Mouse (Mus musculus) midbrain, embryonic 11.5 days (tissue): ENCODE data around the gene Chmp4b. TPM values are rescaled to one million over a fixed set of nuclear protein-coding genes. Genes with fewer than 3 reads are reported as not detected.

Source experiments
- ATAC-seq: fragments of 200-750 bp; cut with Nextera tagmentation; 2 replicates; pipeline ENCODE4 v1.8.0; 2017; ENCODE audit warnings: moderate TSS enrichment, moderate library complexity; ENCODE audit not compliant: low FRiP score
- DNase-seq: peaks from one replicate; pipeline ENCODE4 v3.0.0; 2015; ENCODE audit warnings: low spot score; ENCODE audit errors: missing footprints
- H3K27ac ChIP-seq: fragments of 300-500 bp; sonication (generic); 2 replicates; pipeline ENCODE4 v1.5.1; 2014; ENCODE audit warnings: low read depth, low read length
- H3K27me3 ChIP-seq: fragments of 300-500 bp; sonication (generic); 2 replicates; pipeline ENCODE4 v1.6.1; 2014; ENCODE audit warnings: mild to moderate bottlenecking, low read length, moderate library complexity, mixed read lengths; ENCODE audit not compliant: control insufficient read depth, insufficient read depth
- H3K36me3 ChIP-seq: fragments of 300-500 bp; sonication (generic); 2 replicates; pipeline ENCODE4 v1.6.1; 2014; ENCODE audit warnings: mild to moderate bottlenecking, low read length, moderate library complexity, mixed read lengths; ENCODE audit not compliant: control insufficient read depth, insufficient read depth
- H3K4me1 ChIP-seq: fragments of 300-500 bp; sonication (generic); 2 replicates; pipeline ENCODE4 v1.6.1; 2014; ENCODE audit warnings: low read length; ENCODE audit not compliant: control insufficient read depth, insufficient read depth
- H3K4me2 ChIP-seq: fragments of 300-500 bp; sonication (generic); 2 replicates; pipeline ENCODE4 v1.6.1; 2014; ENCODE audit warnings: mild to moderate bottlenecking, moderate library complexity
- H3K4me3 ChIP-seq: fragments of 300-500 bp; sonication (generic); 2 replicates; pipeline ENCODE4 v1.5.1; 2014; ENCODE audit warnings: low read depth, low read length
- H3K9ac ChIP-seq: fragments of 300-500 bp; sonication (generic); 2 replicates; pipeline ENCODE4 v1.6.1; 2014; ENCODE audit warnings: low read length
- H3K9me3 ChIP-seq: fragments of 300-500 bp; sonication (generic); 2 replicates; pipeline ENCODE4 v1.6.1; 2016; ENCODE audit warnings: low read length; ENCODE audit not compliant: control insufficient read depth
- WGBS: fragments of 180-500 bp; shearing (Covaris S2); extraction: QIAGEN DNeasy Blood & Tissue Kit; methylation state at CpG from one replicate; pipeline ENCODE4 v1.1.7; 2014; 5-methylcytosine and 5-hydroxymethylcytosine counted together
- polyA plus RNA-seq: library from polyadenylated mRNA; unstranded; fragments of >200 nt; fragmentation: Nextera tagmentation; extraction: Ambion mirVana; gene quantifications from 2 replicates; pipeline ENCODE4 v1.2.1, GENCODE M21; 2014

Gene Chmp4b
- polyA plus RNA-seq, 1 experiment from 2014 or later: 12.7 TPM

- ATAC-seq (no peak), DNase-seq (no peak)
- no peak overlapping the region for H3K27ac ChIP-seq
- H3K9me3 ChIP-seq: no peaks in the 10 kb centered on the region
- WGBS: 98% methylated on average over 3 of the region's 3 CpGs
- no peaks in the 10 kb centered on the region for H3K27me3 ChIP-seq
- H3K9ac ChIP-seq: no peak overlapping the region
- H3K36me3 ChIP-seq: no peaks in the 10 kb centered on the region; the same call in 1 of the 2 replicates
- H3K4me2 ChIP-seq: no peak overlapping the region
- no peaks in the 10 kb centered on the region for H3K4me1 ChIP-seq
- no peak overlapping the region for H3K4me3 ChIP-seq
Observed at GRCm38 (mm10) chr2:154686819-154687218, 35.3 kb downstream of the Chmp4b start.

DNA sequence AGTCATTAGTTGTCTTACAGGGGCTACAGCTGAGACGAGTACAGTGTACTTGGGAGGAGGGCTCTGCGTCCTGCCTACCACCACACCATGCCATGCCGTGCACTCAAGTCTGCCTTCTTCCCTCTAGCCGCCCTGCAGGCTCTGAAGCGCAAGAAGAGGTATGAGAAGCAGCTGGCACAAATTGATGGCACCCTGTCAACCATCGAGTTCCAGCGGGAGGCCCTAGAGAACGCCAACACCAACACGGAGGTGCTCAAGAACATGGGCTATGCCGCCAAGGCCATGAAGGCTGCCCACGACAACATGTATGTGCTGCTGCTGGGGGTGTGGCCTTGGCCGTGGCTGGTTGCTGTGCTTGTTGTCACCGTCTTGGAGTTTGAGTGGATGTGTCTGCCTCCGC is 37.9 kb downstream of the Chmp4b start:
- no peak for ATAC-seq
- DNase-seq: no peak
- no peak overlapping the region for H3K4me2 ChIP-seq
- no peak overlapping the region for H3K27ac ChIP-seq
- peaks cover 5% of the 10 kb centered on the region; the same call in 1 of the 2 replicates for H3K36me3 ChIP-seq
- H3K4me3 ChIP-seq: no peak overlapping the region
- H3K27me3 ChIP-seq: no peaks in the 10 kb centered on the region
- H3K9ac ChIP-seq: no peak overlapping the region
- WGBS: 93% methylated on average over 14 of the region's 14 CpGs
- H3K9me3 ChIP-seq: no peaks in the 10 kb centered on the region
- no peaks in the 10 kb centered on the region for H3K4me1 ChIP-seq

DNA sequence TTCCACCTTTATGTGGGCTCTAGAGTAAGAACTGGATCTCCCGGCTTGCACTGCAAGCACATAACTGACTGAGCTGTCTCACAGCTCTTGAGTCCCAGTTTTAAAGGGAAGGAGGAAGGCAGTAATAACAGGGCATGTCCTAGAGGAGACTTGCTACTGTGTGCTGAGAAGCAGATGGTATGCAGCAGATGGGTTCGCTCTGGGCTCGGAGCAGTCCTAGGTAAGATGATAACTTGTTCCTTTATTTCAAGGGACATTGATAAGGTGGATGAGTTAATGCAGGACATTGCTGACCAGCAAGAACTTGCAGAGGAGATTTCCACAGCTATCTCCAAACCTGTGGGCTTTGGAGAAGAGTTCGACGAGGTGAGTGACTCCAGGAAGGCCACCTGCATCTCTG is 39.5 kb downstream of the Chmp4b start:
- Histone ChIP-seq H3K4me1 (no peaks in the 10 kb centered on the region), H3K27ac (no peak overlapping the region), H3K4me2 (no peak overlapping the region), H3K9me3 (no peaks in the 10 kb centered on the region), H3K27me3 (no peaks in the 10 kb centered on the region), H3K4me3 (no peak overlapping the region), H3K36me3 (peaks cover 5% of the 10 kb centered on the region; the same call in 1 of the 2 replicates), H3K9ac (no peak overlapping the region)
- WGBS: 95% methylated on average over 5 of the region's 5 CpGs
- DNase-seq (no peak), ATAC-seq (no peak)

- Histone ChIP-seq H3K36me3 (peaks cover 5% of the 10 kb centered on the region; the same call in 1 of the 2 replicates), H3K9me3 (no peaks in the 10 kb centered on the region), H3K9ac (no peak overlapping the region), H3K4me2 (no peak overlapping the region), H3K27ac (no peak overlapping the region), H3K27me3 (no peaks in the 10 kb centered on the region), H3K4me3 (no peak overlapping the region), H3K4me1 (no peaks in the 10 kb centered on the region)
- DNase-seq (no peak), ATAC-seq (no peak)
- WGBS: 79% methylated on average over 11 of the region's 11 CpGs
Observed at GRCm38 (mm10) chr2:154693186-154693940, 41.9 kb downstream of the Chmp4b start.

- Histone ChIP-seq H3K27ac (no peak overlapping the region), H3K9ac (no peak overlapping the region), H3K4me2 (no peak overlapping the region), H3K36me3 (peaks cover 5% of the 10 kb centered on the region; the same call in 1 of the 2 replicates), H3K4me1 (no peaks in the 10 kb centered on the region), H3K9me3 (no peaks in the 10 kb centered on the region), H3K4me3 (no peak overlapping the region), H3K27me3 (no peaks in the 10 kb centered on the region)
- WGBS: 94% methylated on average over 12 of the region's 12 CpGs
- DNase-seq (no peak), ATAC-seq (no peak)
Observed at GRCm38 (mm10) chr2:154693941-154694256, 42.4 kb downstream of the Chmp4b start.

GRCm38 (mm10) chr2:154695690-154696089 is 44.2 kb downstream of the Chmp4b start:
- Histone ChIP-seq H3K4me3 (no peak overlapping the region), H3K27ac (no peak overlapping the region), H3K4me1 (no peaks in the 10 kb centered on the region), H3K9me3 (no peaks in the 10 kb centered on the region), H3K36me3 (peaks cover 5% of the 10 kb centered on the region; the same call in 1 of the 2 replicates), H3K9ac (no peak overlapping the region), H3K4me2 (no peak overlapping the region), H3K27me3 (no peaks in the 10 kb centered on the region)
- 87% methylated on average over 8 of the region's 8 CpGs for WGBS
- no peak for DNase-seq
- no peak for ATAC-seq

GRCm38 (mm10) chr2:154696660-154697059 is 45.2 kb downstream of the Chmp4b start:
- DNase-seq (no peak), ATAC-seq (no peak)
- Histone ChIP-seq H3K27ac (no peak overlapping the region), H3K4me1 (no peaks in the 10 kb centered on the region), H3K9ac (no peak overlapping the region), H3K27me3 (no peaks in the 10 kb centered on the region), H3K36me3 (peaks cover 5% of the 10 kb centered on the region; the same call in 1 of the 2 replicates), H3K4me2 (no peak overlapping the region), H3K4me3 (no peak overlapping the region), H3K9me3 (no peaks in the 10 kb centered on the region)
- WGBS: 72% methylated on average over 3 of the region's 3 CpGs

- 95% methylated on average over 4 of the region's 4 CpGs for WGBS
- Histone ChIP-seq H3K27me3 (no peaks in the 10 kb centered on the region), H3K9ac (no peak overlapping the region), H3K27ac (no peak overlapping the region), H3K9me3 (no peaks in the 10 kb centered on the region), H3K4me2 (no peak overlapping the region), H3K36me3 (no peaks in the 10 kb centered on the region), H3K4me1 (no peaks in the 10 kb centered on the region), H3K4me3 (no peak overlapping the region)
- ATAC-seq (no peak), DNase-seq (no peak)
Observed at GRCm38 (mm10) chr2:154699360-154699759, 47.9 kb downstream of the Chmp4b start.

DNA sequence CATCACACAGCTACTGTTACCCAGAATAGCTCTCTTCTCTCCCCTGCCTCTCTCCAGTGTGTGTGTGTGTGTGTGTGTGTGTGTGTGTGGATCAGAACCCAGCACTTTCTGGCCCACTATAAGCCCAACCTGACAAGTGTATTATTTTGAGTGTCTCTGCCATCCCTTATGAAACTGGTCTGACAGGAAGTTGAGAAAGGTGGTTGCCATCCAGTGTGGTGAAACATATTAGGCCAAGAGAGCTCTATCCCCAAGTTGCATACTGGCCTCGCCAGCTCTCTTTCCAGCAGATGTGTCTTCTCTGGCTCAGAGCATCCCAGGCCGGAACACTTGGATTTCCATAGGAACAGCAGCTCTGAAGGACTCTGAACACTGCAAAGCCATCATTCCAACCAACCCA is 48.7 kb downstream of the Chmp4b start:
- WGBS: 85% methylated on average over 2 of the region's 2 CpGs
- H3K4me2 ChIP-seq: no peak overlapping the region
- no peaks in the 10 kb centered on the region for H3K9me3 ChIP-seq
- no peaks in the 10 kb centered on the region for H3K4me1 ChIP-seq
- no peak overlapping the region for H3K9ac ChIP-seq
- H3K36me3 ChIP-seq: no peaks in the 10 kb centered on the region
- H3K27me3 ChIP-seq: no peaks in the 10 kb centered on the region
- no peak for DNase-seq
- no peak overlapping the region for H3K27ac ChIP-seq
- H3K4me3 ChIP-seq: no peak overlapping the region
- no peak for ATAC-seq
